Mouse (Mus musculus): ENCODE measurements around the gene Serpinb6b. TPM values are rescaled to one million over a fixed set of nuclear protein-coding genes. Genes with fewer than 3 reads are reported as not detected.

The Serpinb6b gene
- polyA plus RNA-seq, 1 experiment: 1.4 TPM

DNA sequence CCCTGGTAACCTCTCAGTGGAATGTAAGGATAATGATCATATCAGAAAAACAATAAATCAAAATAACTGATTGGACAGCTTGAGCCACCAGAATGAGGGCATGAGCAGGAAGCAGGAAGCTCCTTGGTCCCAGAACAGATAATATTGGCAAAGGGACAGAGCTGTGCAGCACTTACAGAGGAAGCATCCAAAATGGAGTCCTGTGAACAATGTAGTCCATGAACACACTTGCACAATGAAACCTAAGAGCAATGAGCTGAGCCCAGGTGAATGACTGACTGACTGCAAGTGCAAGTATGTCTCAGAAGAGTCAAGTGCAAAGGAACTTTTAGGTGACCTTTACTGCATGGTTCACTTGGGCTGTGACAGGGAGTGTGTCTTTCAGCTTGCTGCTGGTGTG is 2.2 kb downstream of the Serpinb6b start:
- H3ac ChIP-seq (ENCODE audit: control insufficient read depth, insufficient read length): no peak overlapping the region
- TF ChIP-seq MAX (IDR thresholded peaks at IDR 0.05; ENCODE audit: low read depth) (no peak), POLR2AphosphoS2 (IDR thresholded peaks at IDR 0.05; ENCODE audit: insufficient read length, low read depth) (no peak), TCF12 (IDR thresholded peaks at IDR 0.05; ENCODE audit: insufficient read depth, poor library complexity, severe bottlenecking) (no peak), MYOG (IDR thresholded peaks at IDR 0.05; ENCODE audit: control insufficient read depth in 1 of 3, insufficient read depth in 1 of 3, insufficient read length in 2 of 3, low read depth in 2 of 3) (no peak), SRF (IDR thresholded peaks at IDR 0.05; ENCODE audit: control insufficient read depth, insufficient read length, low read depth) (no peak), TCF3 (IDR thresholded peaks at IDR 0.05; ENCODE audit: insufficient read length, low read depth) (no peak), MYOD1 (IDR thresholded peaks at IDR 0.05; ENCODE audit: control insufficient read depth in 1 of 3, insufficient read length in 2 of 3, low read depth in 2 of 3) (no peak), E2F4 (IDR thresholded peaks at IDR 0.05; ENCODE audit: insufficient read depth) (no peak), REST (IDR thresholded peaks at IDR 0.05; ENCODE audit: insufficient read depth, insufficient read length) (no peak), CEBPB (IDR thresholded peaks at IDR 0.05; ENCODE audit: insufficient read depth, poor library complexity, severe bottlenecking) (no peak), POLR2A (IDR thresholded peaks at IDR 0.05; ENCODE audit: insufficient read length, low read depth) (no peak), USF1 (IDR thresholded peaks at IDR 0.05; ENCODE audit: low read depth) (no peak)
- H3K27me3 ChIP-seq (ENCODE audit: control insufficient read depth, insufficient read depth, insufficient read length): no peaks in the 10 kb centered on the region

GRCm38 (mm10) chr13:32968353-32968984 is 3.5 kb downstream of the Serpinb6b start:
- Histone ChIP-seq H3K27me3 (ENCODE audit: control insufficient read depth, insufficient read depth, insufficient read length) (no peaks in the 10 kb centered on the region), H3K36me3 (ENCODE audit: control insufficient read depth, insufficient read depth) (no peaks in the 10 kb centered on the region), H3K4me3 (no peak overlapping the region), H3K79me2 (ENCODE audit: control insufficient read depth, insufficient read depth) (no peaks in the 10 kb centered on the region), H3ac (ENCODE audit: control insufficient read depth, insufficient read length) (no peak overlapping the region), H3K4me2 (ENCODE audit: low read depth) (no peak overlapping the region)
- no peak for TF ChIP-seq TCF3 (IDR thresholded peaks at IDR 0.05; ENCODE audit: insufficient read length, low read depth)
- TF ChIP-seq MAX (IDR thresholded peaks at IDR 0.05; ENCODE audit: low read depth): no peak
- no peak for TF ChIP-seq MYOD1 (IDR thresholded peaks at IDR 0.05; ENCODE audit: control insufficient read depth in 1 of 3, insufficient read length in 2 of 3, low read depth in 2 of 3)
- no peak for TF ChIP-seq CEBPB (IDR thresholded peaks at IDR 0.05; ENCODE audit: insufficient read depth, poor library complexity, severe bottlenecking)
- no peak for TF ChIP-seq TCF12 (IDR thresholded peaks at IDR 0.05; ENCODE audit: insufficient read depth, poor library complexity, severe bottlenecking)
- TF ChIP-seq MYOG (IDR thresholded peaks at IDR 0.05; ENCODE audit: control insufficient read depth in 1 of 3, insufficient read depth in 1 of 3, insufficient read length in 2 of 3, low read depth in 2 of 3): no peak

More for the DNA sequence above, 2.2 kb downstream of the Serpinb6b start:
- Histone ChIP-seq H3K79me2 (ENCODE audit: control insufficient read depth, insufficient read depth) (no peaks in the 10 kb centered on the region), H3K4me2 (ENCODE audit: low read depth) (no peak overlapping the region), H3K36me3 (ENCODE audit: control insufficient read depth, insufficient read depth) (no peaks in the 10 kb centered on the region), H3K4me3 (no peak overlapping the region)

DNA sequence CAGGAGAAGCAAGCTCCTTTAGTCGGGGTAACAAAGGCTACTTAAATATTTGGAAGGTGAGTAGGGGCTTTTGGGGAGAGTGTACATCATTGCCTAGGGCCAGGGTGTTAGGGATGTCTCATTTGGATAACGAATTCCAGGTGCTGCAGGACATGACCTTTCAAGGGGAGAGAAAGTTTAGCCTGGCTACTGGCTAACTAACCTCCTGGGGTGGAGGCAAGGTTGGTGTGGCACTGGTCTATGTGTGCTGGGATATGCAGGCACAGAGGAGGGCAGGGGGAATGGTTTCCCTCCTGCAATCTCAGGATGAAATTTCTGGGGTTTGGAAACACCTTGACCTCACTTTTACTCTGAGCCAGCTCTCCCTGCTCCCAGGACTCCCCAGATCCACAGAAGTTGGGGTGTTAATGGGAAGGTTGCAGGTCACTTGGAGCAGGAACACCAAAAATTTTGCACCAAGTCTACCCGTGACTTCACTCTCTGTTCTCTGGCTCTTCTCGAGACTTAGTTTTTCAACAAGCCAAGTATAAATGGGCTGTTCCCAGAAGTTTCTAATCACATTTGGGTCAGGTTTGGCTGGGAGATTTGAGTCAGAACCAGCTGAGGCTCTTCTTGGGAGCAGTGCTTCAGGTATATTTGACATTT is 4.1 kb downstream of the Serpinb6b start:
- H3K4me2 ChIP-seq (ENCODE audit: low read depth): no peak overlapping the region
- TF ChIP-seq CEBPB (IDR thresholded peaks at IDR 0.05; ENCODE audit: insufficient read depth, poor library complexity, severe bottlenecking) (no peak), E2F4 (IDR thresholded peaks at IDR 0.05; ENCODE audit: insufficient read depth) (no peak), SRF (IDR thresholded peaks at IDR 0.05; ENCODE audit: control insufficient read depth, insufficient read length, low read depth) (no peak), MYOD1 (IDR thresholded peaks at IDR 0.05; ENCODE audit: control insufficient read depth in 1 of 3, insufficient read length in 2 of 3, low read depth in 2 of 3) (no peak), POLR2A (IDR thresholded peaks at IDR 0.05; ENCODE audit: insufficient read length, low read depth) (no peak), MYOG (IDR thresholded peaks at IDR 0.05; ENCODE audit: control insufficient read depth in 1 of 3, insufficient read depth in 1 of 3, insufficient read length in 2 of 3, low read depth in 2 of 3) (no peak), MAX (IDR thresholded peaks at IDR 0.05; ENCODE audit: low read depth) (no peak), USF1 (IDR thresholded peaks at IDR 0.05; ENCODE audit: low read depth) (no peak), REST (IDR thresholded peaks at IDR 0.05; ENCODE audit: insufficient read depth, insufficient read length) (no peak)
- H3K4me3 ChIP-seq: no peak overlapping the region
- H3K36me3 ChIP-seq (ENCODE audit: control insufficient read depth, insufficient read depth): no peaks in the 10 kb centered on the region
- H3K79me2 ChIP-seq (ENCODE audit: control insufficient read depth, insufficient read depth): no peaks in the 10 kb centered on the region
- H3K27me3 ChIP-seq (ENCODE audit: control insufficient read depth, insufficient read depth, insufficient read length): no peaks in the 10 kb centered on the region
- no peak overlapping the region for H3ac ChIP-seq (ENCODE audit: control insufficient read depth, insufficient read length)

DNA sequence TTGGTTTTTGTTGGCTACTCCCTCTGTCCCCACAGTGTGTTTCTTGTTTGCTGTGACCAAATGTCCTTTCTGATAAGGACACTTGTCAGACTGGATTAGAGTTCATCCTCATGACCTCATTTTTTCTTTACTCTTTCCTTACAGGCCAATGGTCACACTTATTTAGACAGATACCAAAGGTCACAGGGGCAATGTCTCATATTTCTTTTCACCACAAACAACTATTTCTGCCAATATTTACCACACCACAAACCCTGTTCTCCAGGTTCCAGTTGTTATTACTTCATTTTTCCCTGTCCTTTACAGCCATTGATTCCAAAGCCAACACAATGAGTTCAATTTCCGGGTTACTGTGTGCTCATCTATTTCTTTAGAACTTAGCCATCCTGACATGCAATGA is 4.6 kb downstream of the Serpinb6b start:
- Histone ChIP-seq H3K4me3 (no peak overlapping the region), H3K4me2 (ENCODE audit: low read depth) (no peak overlapping the region), H3K36me3 (ENCODE audit: control insufficient read depth, insufficient read depth) (no peaks in the 10 kb centered on the region), H3K27me3 (ENCODE audit: control insufficient read depth, insufficient read depth, insufficient read length) (no peaks in the 10 kb centered on the region), H3K79me2 (ENCODE audit: control insufficient read depth, insufficient read depth) (no peaks in the 10 kb centered on the region), H3ac (ENCODE audit: control insufficient read depth, insufficient read length) (no peak overlapping the region)
- TF ChIP-seq REST (IDR thresholded peaks at IDR 0.05; ENCODE audit: insufficient read depth, insufficient read length) (no peak), CEBPB (IDR thresholded peaks at IDR 0.05; ENCODE audit: insufficient read depth, poor library complexity, severe bottlenecking) (no peak), USF1 (IDR thresholded peaks at IDR 0.05; ENCODE audit: low read depth) (no peak), POLR2AphosphoS2 (IDR thresholded peaks at IDR 0.05; ENCODE audit: insufficient read length, low read depth) (no peak), TCF3 (IDR thresholded peaks at IDR 0.05; ENCODE audit: insufficient read length, low read depth) (no peak), MAX (IDR thresholded peaks at IDR 0.05; ENCODE audit: low read depth) (no peak), MYOD1 (IDR thresholded peaks at IDR 0.05; ENCODE audit: control insufficient read depth in 1 of 3, insufficient read length in 2 of 3, low read depth in 2 of 3) (no peak), TCF12 (IDR thresholded peaks at IDR 0.05; ENCODE audit: insufficient read depth, poor library complexity, severe bottlenecking) (no peak), MYOG (IDR thresholded peaks at IDR 0.05; ENCODE audit: control insufficient read depth in 1 of 3, insufficient read depth in 1 of 3, insufficient read length in 2 of 3, low read depth in 2 of 3) (no peak)

Data from myocyte (in vitro differentiated cells).